Mouse (Mus musculus) cerebellum, adult 11 months (tissue): ENCODE results near the gene Hexb.

Experiments used
- DNase-seq: peaks from one replicate; pipeline ENCODE4 v3.0.0; 2022

The Hexb gene

DNA sequence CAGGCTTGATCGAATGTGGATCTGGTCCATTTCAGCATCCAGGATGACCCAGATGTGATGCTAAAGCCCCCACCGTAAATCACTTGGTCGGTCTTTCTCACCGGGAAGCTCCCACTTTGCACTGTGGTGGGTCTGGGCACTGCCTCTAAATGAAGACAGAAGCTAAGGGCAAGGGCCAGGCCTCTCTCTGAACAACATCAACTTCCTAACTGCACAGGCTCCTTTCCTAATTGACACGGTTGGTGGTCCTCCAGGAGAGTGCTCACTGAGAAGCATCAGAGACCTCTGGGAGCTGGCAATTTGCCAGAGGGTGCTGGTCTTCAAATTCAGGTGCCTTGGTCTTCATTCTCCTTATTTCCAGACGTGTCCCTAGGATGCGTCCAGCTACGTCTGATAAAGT is 25.7 kb upstream of the Hexb start:
- no peak for DNase-seq

GRCm38 (mm10) chr13:97220022-97220421 is 21.9 kb upstream of the Hexb start:
- DNase-seq: no peak

GRCm38 (mm10) chr13:97216196-97216595 is 18.0 kb upstream of the Hexb start:
- DNase-seq: no peak

- DNase-seq: no peak
Observed at GRCm38 (mm10) chr13:97215563-97215962, 17.4 kb upstream of the Hexb start.

DNA sequence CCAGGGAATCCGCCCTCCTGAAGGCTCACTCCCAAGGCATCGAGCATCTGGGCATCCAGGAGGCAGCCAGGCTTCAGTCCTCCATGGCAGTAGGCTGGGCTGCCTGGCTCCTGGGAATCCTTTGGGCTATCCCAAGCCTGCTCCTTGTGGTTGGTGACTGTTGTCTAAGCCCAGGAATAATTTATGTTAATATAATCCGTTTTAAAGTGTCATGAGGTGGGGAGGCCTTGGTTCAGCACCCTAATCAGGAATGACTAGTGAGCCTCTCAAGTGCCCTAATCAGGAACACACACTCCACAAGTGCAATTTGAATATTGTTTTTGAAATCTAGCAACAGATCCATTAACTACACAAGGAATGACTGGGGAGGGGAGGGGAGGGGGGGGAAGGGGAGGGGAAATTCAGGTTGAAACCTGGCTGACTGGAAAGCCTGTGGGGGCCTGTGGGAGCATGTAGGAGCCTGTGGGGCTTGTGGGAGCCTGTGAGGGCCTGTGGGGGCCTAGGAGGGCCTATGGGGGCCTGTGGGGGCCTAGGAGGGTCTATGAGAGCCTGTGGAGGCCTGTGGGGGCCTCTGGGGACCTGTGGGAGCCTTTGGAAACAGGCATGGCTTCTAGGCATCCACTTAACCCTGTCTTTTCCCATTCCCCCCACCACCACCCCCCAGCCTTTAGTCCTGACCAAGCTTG is 16.6 kb upstream of the Hexb start:
- no peak for DNase-seq

DNA sequence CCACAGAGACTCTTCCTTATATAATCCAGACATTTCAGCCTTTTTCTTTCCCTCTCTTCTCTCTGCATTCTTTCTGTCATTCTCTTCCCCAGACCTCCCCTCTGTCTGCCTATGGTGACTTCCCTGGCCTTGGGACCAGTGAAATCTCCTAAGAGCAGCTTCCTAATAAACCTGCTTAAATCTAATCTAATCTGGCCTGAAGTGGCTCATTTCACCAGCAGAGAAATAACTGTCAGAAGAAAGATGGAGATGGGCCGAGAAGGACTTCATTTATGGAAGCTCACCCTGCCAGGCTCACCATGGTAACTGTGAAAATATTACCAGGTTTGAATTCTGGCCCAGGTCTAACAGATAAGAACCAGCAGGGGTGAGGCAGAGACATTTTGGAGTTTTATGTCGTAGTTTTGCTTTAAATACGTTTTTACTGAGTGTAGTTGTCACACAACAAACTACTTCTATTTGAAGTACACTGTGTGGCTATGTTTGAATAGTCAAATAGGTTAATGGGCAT is 10.4 kb upstream of the Hexb start:
- no peak for DNase-seq

DNA sequence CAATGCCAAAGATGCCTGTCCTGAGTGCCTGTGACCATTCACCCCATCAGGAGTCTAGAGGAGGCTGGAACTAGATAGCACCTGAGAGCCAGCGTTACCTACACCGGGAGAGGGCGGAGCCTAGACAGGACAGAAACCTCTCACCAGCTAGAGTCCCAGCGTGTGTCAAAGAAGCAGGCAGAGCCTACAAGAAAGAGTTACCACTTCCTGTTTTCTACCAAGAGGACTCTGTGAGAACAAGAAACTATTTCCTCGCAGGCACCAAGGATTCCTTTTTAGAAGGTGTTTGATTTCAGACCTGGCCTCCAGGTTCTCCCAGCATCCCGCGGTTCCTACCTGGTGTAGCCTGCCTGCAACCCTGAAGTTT is 9.9 kb upstream of the Hexb start:
- no peak for DNase-seq

DNA sequence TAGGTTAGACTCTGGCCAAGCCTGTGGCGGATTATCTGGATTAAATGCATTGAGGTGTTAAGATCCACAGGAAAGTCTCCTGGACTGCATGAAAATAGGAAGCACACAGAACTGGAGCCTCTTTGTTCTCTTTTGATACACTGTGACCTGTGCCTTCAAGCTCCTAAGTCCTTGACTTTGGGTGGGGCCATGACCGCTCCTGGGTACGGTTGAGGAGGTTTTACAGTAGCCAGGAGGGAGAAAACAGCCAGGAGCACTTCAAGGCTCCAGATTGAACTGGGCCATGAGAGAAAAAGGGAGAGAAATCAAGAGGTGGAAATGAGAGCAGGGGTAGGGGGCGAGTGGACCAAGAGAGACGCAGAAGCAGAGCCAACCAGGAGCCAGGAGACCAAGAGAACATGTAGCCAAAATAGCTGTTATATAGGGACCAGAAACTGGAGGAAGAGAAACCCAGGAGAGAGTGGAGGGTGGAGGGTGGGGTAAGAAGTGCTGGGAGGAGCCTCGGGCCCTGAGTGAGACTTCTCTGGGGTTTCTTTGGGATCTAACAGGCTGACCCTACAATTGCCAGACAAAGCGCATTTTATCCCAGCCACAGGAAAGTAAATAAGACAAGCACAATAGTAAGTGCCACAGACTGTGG is 9.4 kb upstream of the Hexb start:
- no peak for DNase-seq

DNA sequence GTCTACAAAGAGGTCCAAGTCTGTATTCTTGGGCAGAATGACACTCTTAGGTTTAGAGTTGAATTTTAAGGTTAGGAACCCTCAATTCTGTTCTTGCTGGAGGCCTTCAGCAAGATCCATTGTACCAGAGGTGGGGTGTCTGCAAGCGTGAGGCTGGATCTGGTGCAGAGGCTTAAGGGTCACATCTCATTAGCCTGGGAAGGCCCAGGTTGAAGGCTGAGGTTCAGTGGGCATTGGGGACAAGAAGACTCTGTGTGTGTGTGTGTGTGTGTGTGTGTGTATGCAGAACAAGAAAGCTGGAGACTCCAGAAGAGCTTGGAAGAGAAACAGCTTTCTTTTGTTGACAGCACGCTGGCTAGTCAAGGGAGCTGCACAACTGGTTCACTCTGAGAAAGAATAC is 7.9 kb upstream of the Hexb start:
- no peak for DNase-seq

DNA sequence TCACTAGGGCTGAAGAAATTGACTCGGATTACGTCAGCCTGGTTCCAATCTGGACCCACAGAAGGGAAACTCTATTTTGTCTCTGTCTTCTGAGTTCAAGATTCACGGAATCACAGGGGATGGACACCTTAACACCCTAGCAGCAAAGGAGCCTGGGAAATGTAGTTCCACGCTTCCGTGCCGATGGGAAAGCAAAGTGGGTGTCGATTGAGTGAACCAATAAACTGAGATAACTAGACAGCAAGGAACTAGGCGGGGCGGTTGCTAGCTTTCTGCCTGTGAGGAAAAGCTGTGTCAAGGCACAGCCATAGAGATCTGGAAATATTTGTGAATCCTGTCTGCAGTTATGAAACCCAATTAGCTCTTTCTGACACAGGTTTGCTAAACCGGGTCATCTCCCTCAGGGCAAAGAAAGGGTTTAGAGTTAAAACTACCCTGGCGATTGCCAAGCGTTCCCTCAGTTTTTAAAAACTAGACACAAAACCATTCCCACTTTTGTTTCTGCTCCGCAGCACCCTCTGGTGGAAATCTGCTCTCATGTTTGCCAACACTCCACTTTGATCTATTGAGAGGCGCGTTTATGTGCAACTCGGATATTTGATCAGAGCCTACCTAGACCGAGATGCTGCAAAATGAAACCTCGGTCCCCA is 7.0 kb upstream of the Hexb start:
- peak; percentile 62 for DNase-seq

DNA sequence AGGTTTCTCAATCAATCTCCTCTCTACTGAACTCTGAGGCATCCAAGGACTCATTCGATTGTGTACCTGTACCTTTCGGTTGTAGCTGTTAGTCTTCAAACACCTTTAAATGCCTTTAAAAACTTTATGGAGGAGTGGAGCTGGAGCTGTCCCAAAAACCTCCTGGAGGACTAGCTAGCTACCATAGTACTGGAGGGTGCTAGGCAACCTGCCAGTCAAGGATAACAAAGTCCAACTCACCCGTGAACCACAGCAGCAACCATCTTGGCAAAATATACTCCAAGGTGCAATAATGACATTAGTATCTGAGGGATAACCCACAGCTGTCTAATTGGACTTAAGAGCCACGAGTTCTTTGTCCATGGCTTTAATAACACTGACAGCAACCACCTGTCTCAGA is 3.7 kb upstream of the Hexb start:
- DNase-seq: no peak

- no peak for DNase-seq
Observed at GRCm38 (mm10) chr13:97201076-97201475, 2.9 kb upstream of the Hexb start.

DNA sequence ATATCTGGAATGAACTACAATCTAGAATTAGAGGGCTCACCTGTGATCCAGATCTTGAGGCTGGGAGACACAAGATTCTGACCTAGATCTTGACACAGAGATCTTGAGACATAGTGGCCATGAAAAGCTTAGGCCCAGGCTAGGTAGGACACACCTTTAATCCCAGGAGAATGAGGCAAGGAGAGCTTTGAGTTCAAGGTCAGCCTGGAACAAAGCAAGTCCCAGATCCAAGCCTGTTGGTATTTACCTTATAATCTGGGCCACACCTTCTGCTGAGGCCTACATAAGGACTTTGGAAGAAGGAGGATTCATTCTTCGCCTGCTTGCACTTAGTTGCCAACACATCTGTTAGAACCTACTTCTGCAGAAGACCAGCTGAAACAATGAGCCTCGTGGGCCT is 966 bp upstream of the Hexb start:
- DNase-seq: no peak

DNA sequence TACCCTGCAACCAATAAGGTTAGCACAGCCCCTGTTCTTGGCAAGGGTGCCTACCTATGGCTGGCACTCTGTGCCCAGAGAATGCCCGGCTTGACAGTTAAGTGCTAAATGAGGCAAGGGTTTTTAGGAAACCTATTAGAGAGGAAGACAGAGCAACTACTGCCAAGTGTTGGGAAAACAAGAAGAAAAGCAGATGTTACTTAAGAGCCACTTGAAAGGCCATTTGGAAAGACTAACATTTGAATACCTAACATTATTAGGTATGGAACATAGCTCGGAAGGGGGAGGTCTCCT is 1.3 kb downstream of the Hexb start:
- no peak for DNase-seq

- DNase-seq: no peak
Observed at GRCm38 (mm10) chr13:97196186-97196924, 1.8 kb downstream of the Hexb start.

DNA sequence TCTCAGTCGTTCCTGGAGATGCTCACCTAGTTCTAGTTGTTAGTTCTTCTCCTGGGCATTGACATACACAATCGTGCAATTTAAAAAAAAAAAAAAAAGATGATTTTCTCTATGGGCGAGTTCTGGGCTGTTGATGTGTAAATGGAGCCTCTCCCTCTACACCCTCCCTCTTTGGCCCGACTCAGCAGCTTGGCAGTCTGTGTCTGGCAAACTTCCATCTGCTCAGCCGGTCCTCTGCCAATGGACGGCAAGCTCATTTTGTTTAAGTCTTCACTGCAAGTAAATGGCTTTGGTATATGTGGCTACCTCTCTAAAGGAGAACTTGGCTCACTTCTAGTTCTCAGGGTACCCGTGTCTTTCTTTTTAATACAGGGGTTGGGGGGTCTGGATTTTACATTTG is 4.7 kb downstream of the Hexb start:
- peak; percentile 62 for DNase-seq

GRCm38 (mm10) chr13:97192649-97193048 is 5.5 kb downstream of the Hexb start:
- DNase-seq: no peak

GRCm38 (mm10) chr13:97187693-97188092 is 10.5 kb downstream of the Hexb start:
- no peak for DNase-seq

- no peak for DNase-seq
Observed at GRCm38 (mm10) chr13:97186346-97186745, 11.8 kb downstream of the Hexb start.

GRCm38 (mm10) chr13:97184656-97185055 is 13.5 kb downstream of the Hexb start:
- no peak for DNase-seq

- DNase-seq: no peak
Observed at GRCm38 (mm10) chr13:97184168-97184567, 14.0 kb downstream of the Hexb start.

GRCm38 (mm10) chr13:97182821-97183220 is 15.3 kb downstream of the Hexb start:
- DNase-seq: no peak

- no peak for DNase-seq
Observed at GRCm38 (mm10) chr13:97180113-97180828, 17.9 kb downstream of the Hexb start.
